Mouse (Mus musculus) megakaryocyte, embryonic 14.5 days (primary cell): ENCODE measurements around the gene Errfi1. TPM values are rescaled to one million over a fixed set of nuclear protein-coding genes. Genes with fewer than 3 reads are reported as not detected.

Experiments
- H3K27me3 ChIP-seq: replicated peaks from 2 replicates; pipeline ENCODE3; 2012; ENCODE audit warnings: inconsistent platforms
- H3K36me3 ChIP-seq: replicated peaks from 2 replicates; pipeline ENCODE3; 2012; ENCODE audit warnings: low read length, inconsistent platforms, mixed read lengths
- H3K4me1 ChIP-seq: 2 replicates; pipeline ENCODE4 v1.6.1; 2012; ENCODE audit warnings: inconsistent platforms
- H3K4me3 ChIP-seq: replicated peaks from 2 replicates; pipeline ENCODE3; 2012; ENCODE audit warnings: moderate library complexity, mild to moderate bottlenecking, inconsistent platforms
- H3K9me3 ChIP-seq: 2 replicates; pipeline ENCODE4 v1.6.1; 2012; ENCODE audit warnings: inconsistent platforms
- FLI1 ChIP-seq: IDR thresholded peaks from 2 replicates; pipeline ENCODE4 v1.6.1; 2012; ENCODE audit warnings: low read length, inconsistent platforms, mixed read lengths
- GATA1 ChIP-seq: IDR thresholded peaks from 3 replicates; pipeline ENCODE4 v1.6.1; 2012; ENCODE audit warnings: mixed read lengths, low read length, inconsistent platforms, borderline replicate concordance
- polyA plus RNA-seq: library from polyadenylated mRNA; stranded (reverse); fragments of >175 nt; gene quantifications from 2 replicates; pipeline ENCODE4 v1.2.3, GENCODE M21; 2012; ENCODE audit warnings: low replicate concordance; ENCODE audit not compliant: insufficient read depth

Errfi1 gene
- polyA plus RNA-seq, 1 experiment, result 0.06 TPM

DNA sequence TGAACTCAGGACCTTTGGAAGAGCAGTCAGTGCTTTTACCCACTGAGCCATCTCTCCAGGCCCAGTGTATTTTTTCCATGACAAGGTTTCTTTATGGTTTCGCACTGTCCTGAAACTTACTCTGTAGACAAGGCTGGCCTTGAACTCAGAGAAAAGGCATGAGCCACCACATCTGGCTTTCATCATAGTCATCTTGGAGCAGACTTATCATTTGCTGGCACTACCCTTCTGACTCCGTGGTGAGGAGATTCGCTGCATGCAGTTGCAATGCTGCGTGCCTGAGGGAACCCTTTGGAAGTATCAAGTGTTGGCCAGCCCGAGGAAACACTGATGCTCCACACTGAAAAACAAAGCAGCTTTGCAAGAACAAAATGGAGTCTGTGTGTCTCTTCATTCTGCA, 11.7 kb upstream of the Errfi1 start:
- Histone ChIP-seq H3K27me3 (peaks cover 22% of the 10 kb centered on the region), H3K36me3 (no peaks in the 10 kb centered on the region), H3K4me3 (no peak overlapping the region), H3K9me3 (no peaks in the 10 kb centered on the region), H3K4me1 (peaks cover 7% of the 10 kb centered on the region; the same call in 1 of the 2 replicates)
- TF ChIP-seq FLI1 (no peak), GATA1 (no peak)

DNA sequence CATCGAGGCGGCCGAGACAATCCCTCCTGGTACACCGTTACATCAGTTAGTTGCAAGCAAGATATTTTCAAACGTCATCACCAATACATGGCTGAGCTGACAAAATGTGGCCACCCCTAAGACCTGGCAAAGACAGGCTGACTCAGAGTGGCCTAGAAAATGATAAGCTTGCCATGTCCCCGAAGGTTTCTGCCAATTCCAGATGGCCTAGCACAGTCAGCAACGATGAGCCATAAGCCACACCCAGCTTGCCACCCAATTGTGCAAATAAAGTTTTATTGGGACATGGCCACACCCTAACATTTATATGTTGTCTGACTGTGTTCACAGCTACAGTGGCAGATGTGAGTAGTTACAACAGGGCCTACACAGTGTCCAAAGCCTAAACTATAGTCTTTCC, 10.5 kb upstream of the Errfi1 start:
- peaks cover 3% of the 10 kb centered on the region; the same call in 1 of the 2 replicates for H3K4me1 ChIP-seq
- no peak for TF ChIP-seq GATA1
- TF ChIP-seq FLI1, result no peak
- no peaks in the 10 kb centered on the region for H3K9me3 ChIP-seq

GRCm38 (mm10) chr4:150846316-150846715, 7.4 kb upstream of the Errfi1 start:
- H3K4me3 ChIP-seq, result no peak overlapping the region
- TF ChIP-seq FLI1 (no peak), GATA1 (no peak)
- no peaks in the 10 kb centered on the region for H3K36me3 ChIP-seq
- H3K9me3 ChIP-seq, result no peaks in the 10 kb centered on the region
- H3K27me3 ChIP-seq, result peaks cover 31% of the 10 kb centered on the region
- peaks cover 3% of the 10 kb centered on the region; the same call in 1 of the 2 replicates for H3K4me1 ChIP-seq

More for the DNA sequence above, 10.5 kb upstream of the Errfi1 start:
- H3K27me3 ChIP-seq, result peaks cover 24% of the 10 kb centered on the region
- H3K4me3 ChIP-seq, result no peak overlapping the region
- no peaks in the 10 kb centered on the region for H3K36me3 ChIP-seq

DNA sequence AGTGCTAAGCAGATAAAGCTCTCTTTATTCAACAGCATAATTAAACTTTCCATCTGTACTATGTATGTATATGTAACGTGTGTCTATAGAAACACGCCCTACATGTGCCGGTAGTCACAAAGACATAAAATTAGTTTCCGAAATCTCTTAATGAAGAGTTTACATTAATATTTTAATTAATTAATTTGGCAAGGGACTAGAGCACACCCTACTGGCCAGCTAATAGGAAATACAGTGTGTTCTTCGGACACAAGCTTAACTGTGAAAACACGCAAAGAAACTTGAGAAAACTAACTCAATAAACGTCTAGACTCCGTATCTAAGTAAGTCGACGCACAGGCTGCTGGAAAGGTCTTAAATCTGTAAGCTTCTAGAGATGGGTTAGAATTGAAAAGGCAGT, 3.8 kb upstream of the Errfi1 start:
- no peak for TF ChIP-seq GATA1
- TF ChIP-seq FLI1, result no peak
- no peaks in the 10 kb centered on the region for H3K9me3 ChIP-seq
- peaks cover 54% of the 10 kb centered on the region for H3K27me3 ChIP-seq
- no peak overlapping the region for H3K4me3 ChIP-seq
- no peaks in the 10 kb centered on the region for H3K36me3 ChIP-seq
- H3K4me1 ChIP-seq, result peaks cover 10% of the 10 kb centered on the region

- Histone ChIP-seq H3K4me3 (no peak overlapping the region), H3K36me3 (no peaks in the 10 kb centered on the region), H3K4me1 (peaks cover 18% of the 10 kb centered on the region), H3K27me3 (peaks cover 60% of the 10 kb centered on the region), H3K9me3 (no peaks in the 10 kb centered on the region)
- no peak for TF ChIP-seq GATA1
- TF ChIP-seq FLI1, result no peak
Observed at GRCm38 (mm10) chr4:150850893-150851292, 2.8 kb upstream of the Errfi1 start.

DNA sequence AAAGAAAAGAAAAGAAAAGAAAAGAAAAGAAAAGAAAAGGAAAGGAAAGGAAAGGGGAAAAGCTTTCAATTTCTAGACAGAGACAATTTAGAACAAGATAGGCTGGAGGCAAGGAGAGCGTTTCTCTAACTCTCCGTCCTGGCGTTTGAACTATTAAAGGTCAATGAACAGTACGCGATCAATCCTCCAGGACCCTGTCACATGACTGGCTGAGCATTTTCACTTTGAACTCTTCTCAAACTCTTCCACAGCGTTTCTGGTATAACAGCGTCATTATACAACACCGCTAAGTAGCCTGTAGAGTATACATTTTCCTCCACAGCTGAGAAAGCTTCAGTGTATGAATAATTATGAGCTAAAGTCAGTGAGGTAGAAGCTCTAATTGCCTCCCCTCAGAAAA, 1.7 kb upstream of the Errfi1 start:
- Histone ChIP-seq H3K4me3 (no peak overlapping the region), H3K9me3 (no peaks in the 10 kb centered on the region), H3K4me1 (peaks cover 18% of the 10 kb centered on the region), H3K36me3 (no peaks in the 10 kb centered on the region), H3K27me3 (peaks cover 70% of the 10 kb centered on the region)
- TF ChIP-seq GATA1 (no peak), FLI1 (no peak)

GRCm38 (mm10) chr4:150852479-150852878, 1.2 kb upstream of the Errfi1 start:
- Histone ChIP-seq H3K4me3 (no peak overlapping the region), H3K9me3 (no peaks in the 10 kb centered on the region), H3K4me1 (peaks cover 18% of the 10 kb centered on the region), H3K36me3 (no peaks in the 10 kb centered on the region), H3K27me3 (peaks cover 74% of the 10 kb centered on the region)
- TF ChIP-seq FLI1, result no peak
- no peak for TF ChIP-seq GATA1

GRCm38 (mm10) chr4:150854839-150855246, 1.1 kb downstream of the Errfi1 start:
- H3K9me3 ChIP-seq, result no peaks in the 10 kb centered on the region
- TF ChIP-seq FLI1 (no peak), GATA1 (no peak)
- peaks cover 18% of the 10 kb centered on the region for H3K4me1 ChIP-seq
- peaks cover 72% of the 10 kb centered on the region for H3K27me3 ChIP-seq
- H3K36me3 ChIP-seq, result no peaks in the 10 kb centered on the region
- peak overlapping the region; percentile 93 for H3K4me3 ChIP-seq

- no peaks in the 10 kb centered on the region for H3K36me3 ChIP-seq
- peaks cover 18% of the 10 kb centered on the region for H3K4me1 ChIP-seq
- H3K27me3 ChIP-seq, result peaks cover 72% of the 10 kb centered on the region
- no peaks in the 10 kb centered on the region for H3K9me3 ChIP-seq
- peak overlapping the region; percentile 93 for H3K4me3 ChIP-seq
- TF ChIP-seq FLI1, result no peak
- TF ChIP-seq GATA1, result no peak
Observed at GRCm38 (mm10) chr4:150855346-150855745, 1.6 kb downstream of the Errfi1 start.

- no peaks in the 10 kb centered on the region for H3K9me3 ChIP-seq
- H3K4me3 ChIP-seq, result no peak overlapping the region
- peaks cover 44% of the 10 kb centered on the region for H3K27me3 ChIP-seq
- peaks cover 3% of the 10 kb centered on the region for H3K4me1 ChIP-seq
- no peaks in the 10 kb centered on the region for H3K36me3 ChIP-seq
- TF ChIP-seq FLI1 (no peak), GATA1 (no peak)
Observed at GRCm38 (mm10) chr4:150860526-150860925, 6.8 kb downstream of the Errfi1 start.

- no peak for TF ChIP-seq GATA1
- no peak for TF ChIP-seq FLI1
- H3K27me3 ChIP-seq, result peaks cover 40% of the 10 kb centered on the region
- no peaks in the 10 kb centered on the region for H3K4me1 ChIP-seq
- no peaks in the 10 kb centered on the region for H3K9me3 ChIP-seq
- H3K36me3 ChIP-seq, result peaks cover 2% of the 10 kb centered on the region
- no peak overlapping the region for H3K4me3 ChIP-seq
Observed at GRCm38 (mm10) chr4:150861161-150861560, 7.4 kb downstream of the Errfi1 start.
